Mouse (Mus musculus): ENCODE measurements around the gene Chaf1a.
A peak's percentile ranks its signal among the peaks of the same experiment; 100 is the strongest.

Chaf1a gene

DNA sequence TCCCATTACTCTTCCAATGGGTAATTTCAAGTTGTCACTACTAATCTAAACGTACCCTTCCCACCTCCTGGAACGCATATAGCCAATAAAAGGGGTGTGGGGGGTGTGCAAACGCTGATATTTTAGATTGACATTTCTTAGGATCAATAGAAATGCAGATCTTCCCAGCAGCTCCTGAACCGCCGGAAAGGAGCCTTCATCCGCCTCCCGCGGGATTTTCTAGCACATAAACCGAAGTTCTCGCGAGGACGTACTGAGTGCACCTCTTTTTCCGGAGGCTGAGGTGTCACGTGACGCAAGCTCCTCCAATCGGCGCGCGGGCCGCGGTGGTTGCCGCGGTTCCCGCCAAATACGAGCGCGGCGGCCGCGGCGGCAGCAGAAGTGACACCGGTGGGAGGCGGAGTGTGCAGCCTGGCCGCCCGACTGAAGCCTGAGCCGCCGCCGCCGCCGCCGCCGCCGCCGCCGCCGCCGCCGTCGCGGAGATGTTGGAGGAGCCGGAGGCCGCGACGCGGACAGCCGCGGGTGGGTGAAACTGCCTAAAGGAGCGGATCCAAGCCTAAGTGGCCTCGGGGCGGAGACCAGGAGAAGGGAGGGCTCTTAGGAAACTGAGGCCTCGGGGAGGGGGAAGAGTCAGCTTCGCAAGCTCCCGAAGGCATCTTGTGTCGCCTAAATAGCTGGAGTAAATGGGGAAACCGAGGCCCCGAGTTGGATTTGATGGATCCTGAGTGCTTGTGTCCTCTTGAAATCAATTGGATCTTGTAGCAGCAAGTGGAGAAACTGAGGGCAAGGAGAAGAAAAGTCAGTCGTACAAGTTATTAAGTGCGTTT is at the start of gene Chaf1a:
Gene Chaf1a (plus strand): TSS at position 410 of the 827 bp plus-strand sequence.
- peak; percentile 95 to 98 for DNase-seq

DNA sequence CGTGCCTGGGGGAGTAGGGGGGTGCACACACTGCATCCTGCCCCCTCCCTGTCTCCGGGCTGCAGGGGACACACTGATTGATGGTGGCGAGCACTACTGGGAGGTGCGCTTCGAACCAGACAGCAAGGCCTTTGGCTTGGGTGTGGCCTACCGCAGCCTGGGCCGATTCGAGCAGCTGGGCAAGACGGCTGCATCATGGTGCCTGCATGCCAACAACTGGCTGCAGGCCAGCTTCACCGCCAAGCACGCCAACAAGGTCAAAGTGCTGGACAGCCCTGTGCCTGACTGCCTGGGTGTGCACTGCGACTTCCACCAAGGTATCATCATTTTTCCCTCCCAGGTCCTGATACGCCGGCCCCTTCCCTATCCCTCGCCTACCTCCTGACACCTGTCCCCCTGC is 44.2 kb upstream of the Chaf1a start:
- no peak for DNase-seq

DNA sequence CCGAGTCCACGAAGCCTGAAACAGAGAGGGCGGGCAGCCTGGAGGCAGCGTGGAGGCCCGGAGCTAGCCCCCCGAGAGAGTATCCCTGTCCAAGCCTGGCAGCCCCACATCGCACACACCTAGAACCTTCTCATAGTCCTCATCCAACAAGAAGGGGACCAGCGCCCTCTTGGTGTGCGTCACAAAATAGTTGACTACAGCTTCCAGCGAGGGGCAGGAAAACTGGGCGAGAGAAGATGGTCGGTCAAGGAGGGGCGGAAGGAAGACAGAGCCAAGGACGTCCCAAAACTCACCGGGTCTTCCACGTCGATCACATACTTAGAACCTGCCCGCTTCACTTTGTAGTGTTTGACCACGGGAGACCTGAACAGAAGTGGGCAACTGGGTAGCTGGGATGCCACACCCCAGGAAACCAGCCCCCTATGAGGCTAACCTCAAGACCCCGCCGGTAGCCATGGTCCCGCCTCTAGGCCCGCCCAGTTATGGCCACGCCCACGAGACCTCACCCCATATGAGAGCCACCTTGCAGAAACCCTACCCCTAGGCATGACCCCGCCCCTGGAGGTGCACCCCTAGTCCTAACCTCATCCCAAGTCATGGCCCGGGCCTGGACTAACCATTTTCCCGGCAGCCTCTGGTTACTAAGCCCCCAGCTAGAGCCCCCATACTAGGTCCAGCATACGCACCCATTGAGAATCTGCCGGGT is 40.3 kb upstream of the Chaf1a start:
- no peak for DNase-seq

DNA sequence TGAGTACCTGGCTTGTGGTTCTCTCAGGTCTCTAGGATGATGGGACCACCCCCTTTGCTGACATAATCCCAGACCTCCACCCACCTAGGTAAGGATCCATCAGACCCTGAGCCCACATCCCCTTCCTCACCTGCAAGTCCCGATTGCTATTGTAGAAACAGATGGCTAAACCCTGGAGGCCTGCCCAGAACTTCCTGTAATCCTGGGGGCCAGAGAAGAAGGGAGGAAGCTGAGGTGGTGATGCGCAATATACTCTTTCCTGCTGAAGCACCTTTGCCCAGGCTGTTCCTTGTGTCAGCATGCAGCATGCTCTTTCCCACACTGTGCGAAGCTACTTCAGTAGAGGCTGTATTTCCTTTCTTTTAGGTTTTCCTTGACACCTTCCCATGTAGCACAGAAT is 37.2 kb upstream of the Chaf1a start:
- DNase-seq = peak; percentile 56 to 65

DNA sequence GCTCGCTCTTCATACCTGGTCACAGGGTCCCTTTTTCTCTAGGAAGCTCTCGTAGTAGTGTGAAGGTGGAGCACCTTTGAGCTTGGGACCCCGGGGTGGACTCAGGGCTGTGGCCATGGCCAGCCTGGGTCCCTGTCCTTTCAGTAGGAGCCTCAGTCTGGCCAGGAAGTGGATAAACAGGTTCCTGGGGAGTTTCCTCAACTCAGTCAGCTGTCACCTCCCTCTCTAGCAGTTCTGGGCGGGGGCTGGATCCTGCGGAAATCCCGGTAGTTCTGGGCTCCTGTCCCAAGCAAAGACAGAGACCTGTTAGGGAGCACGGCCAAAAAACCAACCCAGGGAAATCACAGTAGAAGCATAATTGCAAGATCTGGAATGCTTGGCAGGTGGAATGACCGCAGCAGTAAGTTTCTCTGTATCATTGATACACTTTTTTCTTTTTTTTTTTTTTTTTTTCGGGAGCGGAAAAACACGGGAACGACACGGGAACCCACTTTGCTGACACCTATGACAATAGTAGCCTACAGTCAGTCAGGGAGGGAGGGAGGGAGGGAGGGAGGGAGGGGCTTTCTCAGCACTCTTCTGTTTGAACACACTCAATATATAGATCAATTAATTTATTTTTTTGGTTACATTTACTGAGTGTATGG is 34.7 kb upstream of the Chaf1a start, which contains the start of the genes Stap2 and Mpnd:
Gene Stap2 (minus strand): TSS at position 170 of the 647 bp plus-strand sequence.
Gene Mpnd (plus strand): TSS at position 297 of the 647 bp plus-strand sequence.
- peak; percentile 69 to 79 for DNase-seq

DNA sequence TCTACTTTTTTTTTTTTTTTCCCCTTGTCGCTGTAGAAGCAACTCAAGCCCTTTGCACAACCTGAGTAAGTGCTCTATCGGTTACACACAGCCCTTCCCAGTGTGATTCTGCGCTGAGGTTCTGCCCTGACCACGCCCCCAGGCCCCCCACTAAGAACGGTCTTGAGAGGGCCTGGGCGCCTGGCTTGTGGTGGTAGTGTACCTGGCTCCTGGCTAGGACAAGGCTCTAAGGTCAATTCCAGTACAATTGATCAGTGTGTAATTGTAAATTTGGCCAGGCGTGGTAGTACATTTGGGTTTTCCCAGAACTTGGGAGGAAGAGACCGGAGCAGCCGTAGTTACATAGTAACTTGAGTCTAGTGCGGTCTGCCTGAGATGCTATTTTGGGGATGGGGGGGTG is 33.3 kb upstream of the Chaf1a start:
- no peak for DNase-seq

DNA sequence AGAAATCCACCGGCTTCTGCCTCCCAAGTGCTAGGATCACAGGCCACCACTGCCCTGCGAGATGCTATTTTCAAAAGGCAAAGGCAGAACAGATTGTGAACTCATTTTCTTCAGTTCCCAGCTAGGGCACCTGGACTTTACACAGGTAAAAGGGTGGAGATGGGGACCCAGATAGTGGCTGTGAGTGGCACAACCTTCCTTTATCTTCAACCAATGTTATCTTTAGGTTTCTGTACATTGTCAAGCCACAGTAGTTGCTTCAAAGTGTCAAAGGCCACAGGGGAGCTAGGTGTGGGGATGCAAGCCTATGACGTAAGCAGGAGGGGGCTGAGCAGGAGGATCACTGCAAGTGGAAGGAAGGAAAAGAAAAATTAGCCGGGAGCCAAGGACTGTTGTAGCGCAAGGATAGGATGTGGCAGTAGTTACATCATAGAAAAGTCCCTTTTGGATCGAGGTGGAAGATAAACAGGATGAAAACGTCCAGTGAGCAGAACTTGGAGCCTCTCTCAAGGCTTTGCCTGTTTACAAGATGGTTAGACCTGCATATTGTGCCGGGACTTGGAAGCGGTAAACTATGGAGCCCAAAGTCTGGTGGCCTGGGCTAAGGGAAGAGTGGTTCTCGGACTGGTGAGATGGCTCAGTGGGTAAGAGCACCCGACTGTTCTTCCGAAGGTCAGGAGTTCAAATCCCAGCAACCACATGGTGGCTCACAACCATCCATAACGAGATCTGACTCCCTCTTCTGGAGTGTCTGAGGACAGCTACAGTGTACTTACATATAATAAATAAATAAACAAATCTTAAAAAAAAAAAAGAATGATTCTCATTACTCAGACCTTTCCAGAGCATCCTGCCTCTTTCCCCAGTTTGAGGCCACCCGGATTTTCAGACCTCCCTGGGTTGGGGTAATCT is 32.5 kb upstream of the Chaf1a start:
- DNase-seq = no peak

DNA sequence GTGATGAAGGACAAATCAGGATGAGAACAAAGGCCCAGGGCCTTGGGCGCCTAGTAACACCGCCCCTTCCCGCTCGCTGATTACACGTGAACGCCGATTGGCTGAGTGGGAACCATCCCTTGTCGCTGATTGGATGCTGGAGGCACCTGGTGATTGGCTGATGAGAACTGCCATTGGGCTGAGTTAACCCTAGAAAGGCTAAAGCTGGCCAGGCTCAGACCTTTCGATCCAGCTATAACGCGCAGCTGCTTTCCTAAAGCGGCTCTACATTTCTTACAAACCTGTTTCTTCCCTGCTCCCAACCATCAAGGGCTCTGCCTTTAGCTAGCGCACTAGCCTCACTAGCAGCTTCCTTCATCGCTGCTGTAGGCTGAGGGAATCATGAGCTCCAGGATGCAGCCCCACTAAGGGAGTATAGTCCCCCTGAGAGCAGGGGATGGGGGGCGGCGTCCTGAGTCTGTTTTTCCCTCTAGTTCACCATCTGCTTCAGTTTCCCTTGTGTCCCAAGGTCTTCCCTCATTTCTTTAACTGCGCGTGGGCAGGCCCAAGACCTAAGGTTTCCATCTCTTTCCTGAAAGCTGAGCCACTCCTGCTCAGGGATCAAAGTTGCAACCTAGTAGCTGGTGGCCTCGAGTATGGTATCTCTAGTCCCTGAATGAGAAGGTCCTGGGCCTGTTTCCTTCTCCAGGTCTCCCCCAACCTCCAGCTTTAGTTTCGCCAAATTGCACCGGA is 31.7 kb upstream of the Chaf1a start:
- DNase-seq = peak; percentile 90 to 97

DNA sequence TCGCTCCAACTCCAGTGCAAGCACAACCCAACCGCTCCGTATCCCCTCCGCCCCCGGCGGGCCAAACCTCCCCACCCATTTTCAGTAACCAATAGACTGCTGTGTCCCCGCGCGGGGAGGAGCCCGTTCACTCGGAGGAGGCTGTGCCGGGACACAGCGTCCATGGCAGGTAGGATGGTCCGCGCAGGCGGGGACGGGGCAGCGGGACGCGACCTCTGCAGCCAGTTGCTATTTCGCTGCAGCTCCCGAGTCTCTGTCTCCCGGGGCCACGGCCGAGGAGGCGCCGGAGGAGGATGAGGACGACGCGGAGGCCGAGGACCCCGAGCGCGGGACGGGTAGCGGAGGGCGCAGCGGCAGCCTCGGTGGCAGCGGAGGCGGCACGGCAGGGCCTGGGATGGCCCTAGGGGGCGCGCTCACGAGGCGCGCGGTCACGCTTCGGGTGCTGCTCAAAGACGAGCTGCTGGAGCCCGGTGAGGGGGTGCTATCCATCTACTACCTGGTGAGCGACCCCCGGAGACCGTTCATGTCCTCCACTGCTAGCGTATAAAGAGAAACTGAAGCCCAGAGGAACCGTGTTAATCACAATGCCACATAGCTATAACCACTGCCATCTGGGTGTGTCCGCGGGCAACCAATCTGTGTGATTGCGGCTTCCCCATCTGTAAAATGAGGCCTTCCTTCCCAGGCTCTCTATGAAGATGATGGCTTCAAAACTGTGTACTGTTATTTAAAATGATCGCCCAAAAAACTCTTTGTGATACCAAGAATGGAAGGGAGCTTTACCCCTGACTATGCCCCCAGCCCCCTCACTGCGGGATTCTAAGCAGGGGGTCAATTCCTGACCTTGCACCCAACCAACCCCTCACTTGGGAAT is 30.9 kb upstream of the Chaf1a start:
- peak; percentile 93 to 97 for DNase-seq

DNA sequence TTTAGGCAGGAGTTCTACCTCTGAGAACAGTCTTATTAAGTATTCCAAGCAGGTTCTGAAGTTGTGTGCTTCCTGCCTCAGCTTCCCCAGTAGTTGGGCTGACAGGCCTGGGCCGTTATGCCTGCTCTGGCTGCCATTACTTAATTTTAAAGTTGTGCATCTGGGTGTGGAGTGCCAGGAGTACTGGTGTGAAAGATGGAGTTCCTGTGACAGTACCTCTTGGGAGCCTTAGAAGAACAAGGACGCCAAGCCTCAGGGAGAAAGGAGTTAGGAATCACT is 30.3 kb upstream of the Chaf1a start:
- no peak for DNase-seq

DNA sequence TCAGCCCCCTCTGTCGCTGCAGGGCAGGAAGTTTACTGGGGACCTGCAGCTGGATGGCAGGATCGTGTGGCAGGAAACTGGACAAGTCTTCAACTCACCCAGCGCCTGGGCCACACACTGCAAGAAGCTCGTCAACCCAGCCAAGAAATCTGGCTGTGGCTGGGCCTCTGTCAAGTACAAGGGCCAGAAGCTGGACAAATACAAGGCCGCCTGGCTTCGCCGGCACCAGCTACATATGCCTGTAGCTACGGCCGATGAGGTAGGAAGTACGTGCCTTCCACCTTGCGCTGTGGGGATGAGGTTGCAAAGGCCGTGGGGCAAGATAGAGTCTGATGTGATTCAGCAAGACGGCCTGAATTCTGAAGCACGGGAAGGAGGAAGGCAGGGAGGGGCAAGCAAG is 30.0 kb upstream of the Chaf1a start:
- peak in 1 of 2 experiments; percentile 46 for DNase-seq

DNA sequence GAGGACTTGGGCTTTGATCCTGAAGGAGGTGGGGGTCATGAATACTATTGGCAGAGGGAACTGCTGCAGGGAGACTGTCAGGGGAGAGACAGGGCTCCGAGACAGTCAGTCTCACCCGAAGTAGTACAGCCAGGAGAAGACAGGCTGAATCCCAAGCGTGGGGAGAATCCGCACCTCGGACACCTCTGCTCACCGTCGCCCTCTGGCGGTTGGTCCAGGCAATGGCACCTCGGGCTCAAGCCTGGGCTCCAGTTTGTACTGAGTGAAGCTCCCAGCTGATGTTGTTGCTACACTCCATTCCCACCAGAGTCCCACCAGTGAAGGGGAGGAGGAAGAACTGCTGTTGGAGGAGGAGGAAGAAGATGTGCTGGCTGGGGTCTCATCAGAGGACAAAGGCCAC is 29.6 kb upstream of the Chaf1a start:
- peak; percentile 80 to 85 for DNase-seq

DNA sequence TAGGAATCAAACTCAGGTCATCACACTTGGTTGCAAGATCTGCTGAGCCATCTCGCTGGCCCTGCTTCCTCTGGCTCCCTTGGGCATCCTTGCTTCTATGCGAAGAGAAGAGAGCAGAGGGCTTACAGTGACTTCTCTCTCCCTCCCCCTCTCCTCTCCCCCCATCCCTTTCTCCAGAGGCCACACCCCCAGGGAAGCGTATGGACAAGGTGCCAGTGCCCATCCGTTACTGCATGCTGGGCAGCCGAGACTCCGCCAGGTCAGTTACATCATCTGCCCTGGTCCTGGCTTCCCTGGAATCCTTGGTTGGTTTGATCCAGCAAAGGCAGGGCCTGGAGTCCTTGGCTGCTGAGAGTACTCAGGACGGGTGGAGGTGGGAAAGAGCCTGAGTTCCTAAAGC is 28.8 kb upstream of the Chaf1a start:
- DNase-seq = peak; percentile 57 to 59

DNA sequence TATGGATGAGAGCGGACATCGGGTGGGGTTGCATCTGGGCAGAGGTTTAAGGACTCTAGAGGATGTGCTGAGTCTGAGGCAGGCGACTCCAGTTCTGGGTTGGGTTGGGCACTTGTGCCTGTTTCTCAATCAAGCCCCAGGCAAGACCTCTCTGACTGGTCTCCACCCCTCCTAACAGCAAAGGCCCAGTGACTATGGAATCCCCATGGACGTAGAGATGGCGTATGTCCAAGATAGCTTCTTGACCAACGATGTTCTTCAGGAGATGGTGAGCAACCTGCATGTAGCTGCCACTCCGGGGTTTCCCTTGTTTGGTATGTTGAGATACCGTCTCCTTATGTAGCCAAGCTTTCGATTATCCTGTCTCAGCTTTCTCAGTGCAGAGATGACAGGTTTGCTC is 24.9 kb upstream of the Chaf1a start:
- DNase-seq = no peak

DNA sequence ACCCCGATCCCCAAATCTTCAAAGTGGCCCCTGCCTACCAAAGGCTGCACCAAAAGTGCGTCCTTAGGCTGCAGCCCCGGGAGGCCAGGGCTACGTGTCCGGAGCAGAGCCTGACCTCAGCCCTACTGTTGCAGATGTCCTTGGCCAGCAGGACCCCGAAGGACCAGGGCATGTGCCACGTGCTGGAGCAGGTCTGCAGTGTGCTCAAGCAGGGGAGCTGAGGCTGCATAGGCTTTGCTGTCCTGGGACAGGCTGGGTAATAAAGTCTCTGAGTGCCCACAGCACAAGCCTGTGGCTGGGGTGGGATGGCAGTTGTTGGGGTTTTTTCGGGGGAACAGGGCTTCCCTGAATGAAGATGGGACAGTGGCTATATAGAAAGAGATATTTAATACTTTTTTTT is 23.9 kb upstream of the Chaf1a start:
- no peak for DNase-seq

DNA sequence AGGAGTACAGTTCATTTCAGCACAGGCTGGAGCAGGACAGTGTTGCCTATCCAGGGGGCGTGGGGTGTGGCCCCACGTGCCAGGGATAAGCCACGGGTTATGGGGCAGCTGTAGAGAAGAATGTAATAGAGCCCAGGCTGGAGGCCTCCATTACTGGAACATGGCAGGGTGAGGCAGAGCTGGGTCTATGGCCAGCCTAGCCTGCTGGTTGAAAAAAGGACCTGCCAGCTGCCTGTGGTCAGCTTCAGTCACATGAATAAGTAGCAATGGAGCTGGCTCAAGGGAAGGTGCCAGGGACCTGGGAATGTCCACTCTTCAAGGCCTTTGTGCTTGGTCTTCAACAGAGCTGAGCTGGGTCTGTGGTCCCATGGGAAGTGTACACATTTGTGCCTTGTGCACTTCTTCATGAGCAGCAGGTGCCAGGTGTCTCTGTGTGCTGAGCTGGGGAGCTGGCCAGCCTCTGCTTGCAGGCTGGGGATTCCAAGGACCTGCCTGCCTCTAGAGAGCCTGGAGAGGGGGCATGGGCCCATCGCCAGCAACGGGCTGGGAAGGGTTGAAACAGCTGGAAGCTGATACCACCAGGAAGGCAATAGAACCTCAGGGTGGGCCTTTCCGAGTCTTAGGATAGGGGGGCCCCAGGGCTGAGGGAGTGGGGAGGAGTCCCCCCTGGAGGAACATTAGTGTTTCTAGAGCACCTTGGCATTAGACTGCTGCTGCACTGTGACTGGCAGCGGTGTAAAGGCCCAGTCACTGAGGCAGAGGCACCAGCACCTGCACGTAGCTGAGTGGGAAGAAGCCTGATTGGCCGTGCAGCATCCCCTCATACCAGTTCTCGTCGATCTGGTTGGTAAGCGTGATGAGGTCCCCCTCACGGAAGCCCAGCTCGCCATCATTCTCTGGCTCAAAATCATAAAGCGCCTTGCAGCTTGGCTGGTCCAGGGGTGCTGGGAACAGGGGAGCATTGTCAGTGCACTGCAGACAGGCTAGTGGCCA is 23.1 kb upstream of the Chaf1a start:
- DNase-seq = peak in 1 of 2 experiments; percentile 55

DNA sequence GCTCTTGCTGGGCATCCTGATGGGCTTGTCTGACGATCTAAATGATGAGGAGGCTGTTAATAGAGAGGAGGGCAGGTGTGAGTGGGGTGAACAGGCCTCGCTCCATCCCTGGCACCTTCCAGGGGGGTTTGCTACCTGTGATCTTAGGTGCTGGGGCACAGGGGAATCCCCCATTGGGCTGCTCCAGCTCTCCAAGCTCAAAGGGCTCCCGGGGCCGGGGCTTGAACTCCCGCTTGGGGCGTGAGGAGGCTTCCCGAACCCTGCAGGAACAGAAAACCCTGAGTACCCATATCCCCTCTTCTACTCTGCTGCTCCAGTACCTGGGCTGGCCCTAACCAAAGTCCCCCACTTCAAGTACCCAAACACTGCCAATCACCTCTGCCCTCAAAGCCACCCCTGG is 22.4 kb upstream of the Chaf1a start:
- no peak for DNase-seq

DNA sequence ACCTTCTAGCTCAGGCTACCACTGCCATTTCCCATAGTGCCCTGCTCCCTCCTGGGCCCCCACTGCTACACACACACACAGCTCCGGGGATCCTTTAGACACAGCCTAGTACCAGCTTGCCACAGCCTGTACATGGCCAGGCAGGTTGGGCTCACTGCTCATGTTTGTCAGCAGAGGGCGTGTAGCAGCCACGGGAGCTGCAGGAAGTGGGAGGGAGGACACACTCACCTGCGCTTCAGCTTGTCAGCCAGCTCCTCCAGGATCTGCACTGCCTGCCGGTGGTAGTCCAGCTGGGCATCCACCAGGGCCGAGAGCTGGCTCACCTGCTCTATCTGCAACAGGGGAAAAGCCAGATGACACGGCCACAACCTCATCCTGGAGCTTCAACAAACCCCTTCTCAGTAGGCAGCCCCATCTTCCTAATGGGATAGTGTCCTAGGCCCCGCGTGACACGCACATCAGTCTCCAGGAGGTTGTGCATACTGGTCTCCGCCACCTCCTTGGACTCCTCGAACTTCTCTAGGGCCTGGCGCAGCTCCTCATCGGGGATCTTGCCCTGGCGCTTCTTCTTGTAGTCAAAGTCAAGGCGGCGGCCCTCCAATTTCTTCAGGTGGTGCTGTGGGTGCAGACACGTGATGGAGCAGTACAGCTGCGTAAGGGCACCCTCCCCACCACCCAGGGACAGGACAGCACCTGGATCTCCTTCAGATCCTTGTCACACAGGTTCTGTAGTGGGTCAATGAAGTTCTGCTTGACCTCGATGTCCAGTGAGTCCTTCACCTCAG is 21.7 kb upstream of the Chaf1a start:
- DNase-seq = peak; percentile 82 to 91

Measured in cerebellum, adult 18-20 months (tissue).